Mouse (Mus musculus) ovary, adult 18-20 months (tissue): ENCODE results near the gene Isl1.

Source experiments
- DNase-seq: peaks from one replicate; pipeline ENCODE4 v3.0.0; 2022; ENCODE audit warnings: low spot score, mixed read lengths

Gene Isl1

GRCm38 (mm10) chr13:116294734-116295133 is 14.8 kb downstream of the Isl1 start:
- no peak for DNase-seq

- DNase-seq, result no peak
These were observed 15.4 kb downstream of the Isl1 start for GRCm38 (mm10) chr13:116294151-116294461.

- DNase-seq, result no peak
These were observed 16.0 kb downstream of the Isl1 start for GRCm38 (mm10) chr13:116293301-116294150.

- DNase-seq, result no peak
These were observed 19.8 kb downstream of the Isl1 start for GRCm38 (mm10) chr13:116289655-116290054.

- no peak for DNase-seq
These were observed 30.2 kb downstream of the Isl1 start for GRCm38 (mm10) chr13:116279207-116279772.
